Mouse (Mus musculus): Measurements from ENCODE around the gene Nfic. TPM values are rescaled to one million over a fixed set of nuclear protein-coding genes. Genes with fewer than 3 reads are reported as not detected.

The Nfic gene
- polyA plus RNA-seq (2012; rRNA removed) = 33.6 and 61.6 TPM in 2 replicates

DNA sequence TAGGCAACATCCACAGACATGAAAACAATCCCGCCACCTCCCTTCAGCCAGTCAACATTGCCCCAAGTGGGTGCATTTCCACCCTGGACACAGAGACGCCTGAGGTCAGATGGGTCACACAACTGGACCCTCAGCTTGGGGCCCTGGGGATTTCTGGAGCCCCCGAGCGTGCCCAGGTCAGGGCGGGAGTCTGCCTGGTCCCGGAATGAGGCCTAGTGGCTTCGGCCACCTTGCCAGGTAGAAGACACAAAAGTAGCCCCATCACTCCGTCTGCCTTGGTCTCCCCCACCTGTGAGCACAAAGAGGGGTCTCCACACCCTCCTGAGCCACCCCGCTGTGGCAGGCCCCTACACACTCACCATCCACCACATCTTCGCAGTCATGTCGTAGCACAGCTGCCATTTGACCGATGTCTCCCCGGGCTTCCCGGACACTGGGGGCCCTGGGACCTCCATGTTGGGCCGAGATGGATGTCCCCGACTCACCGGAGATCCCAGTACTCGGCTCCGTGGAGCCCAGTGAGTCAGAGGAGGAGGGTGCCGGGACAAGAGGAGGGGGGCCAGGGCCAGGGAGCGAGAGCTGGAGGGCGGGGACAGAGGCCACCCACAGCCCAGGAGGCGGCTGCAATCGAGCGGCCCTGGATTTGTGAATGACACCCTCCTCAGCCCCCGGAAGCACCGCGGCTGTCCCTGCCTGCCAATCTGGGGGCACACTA, at the start of gene Nfic:
Gene Nfic, minus strand, starts transcription at position 455 of the 715 bp plus-strand sequence.
- no peak for DNase-seq (ENCODE audit: low read depth)

DNA sequence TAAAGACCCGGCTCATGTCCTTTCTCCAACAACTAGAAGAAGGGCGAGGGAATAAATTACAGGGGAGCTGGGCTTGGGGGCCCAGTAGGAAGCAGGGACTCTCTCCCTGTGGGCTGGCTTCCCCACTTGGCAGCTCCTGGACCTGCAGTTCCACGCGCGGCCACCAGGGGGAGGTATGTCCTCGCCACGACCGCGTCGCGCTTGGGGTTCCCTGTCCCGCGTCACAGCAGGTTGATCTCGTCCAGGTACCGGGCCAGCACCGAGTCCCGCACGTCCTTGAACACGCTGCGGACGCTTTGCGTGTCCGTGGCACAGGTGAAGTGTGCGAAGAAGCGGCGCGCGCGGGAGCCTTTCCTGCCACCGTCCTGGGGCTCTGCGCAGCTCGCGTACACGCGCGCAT, 47.2 kb upstream of the Nfic start:
- DNase-seq (ENCODE audit: low read depth) = no peak

DNA sequence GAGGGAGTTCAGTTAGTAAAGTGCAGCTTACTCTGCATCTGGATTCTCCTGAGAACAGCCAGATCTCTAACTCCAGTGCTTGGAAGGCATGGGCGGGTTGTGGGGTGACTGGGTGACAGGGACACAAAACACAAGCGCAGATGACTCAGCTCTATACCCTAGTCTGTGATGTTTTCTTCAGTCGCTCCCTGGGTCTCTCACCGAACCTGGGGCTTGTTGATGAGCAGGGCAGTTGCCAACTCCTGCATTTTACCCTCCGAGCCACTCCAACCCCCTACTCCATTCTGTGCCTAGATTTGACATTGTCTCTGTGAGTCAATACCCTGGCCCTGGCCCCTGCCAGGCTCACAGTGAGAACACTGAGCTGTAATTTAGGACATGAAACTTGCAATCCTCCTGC, 46.4 kb upstream of the Nfic start:
- no peak for DNase-seq (ENCODE audit: low read depth)

DNA sequence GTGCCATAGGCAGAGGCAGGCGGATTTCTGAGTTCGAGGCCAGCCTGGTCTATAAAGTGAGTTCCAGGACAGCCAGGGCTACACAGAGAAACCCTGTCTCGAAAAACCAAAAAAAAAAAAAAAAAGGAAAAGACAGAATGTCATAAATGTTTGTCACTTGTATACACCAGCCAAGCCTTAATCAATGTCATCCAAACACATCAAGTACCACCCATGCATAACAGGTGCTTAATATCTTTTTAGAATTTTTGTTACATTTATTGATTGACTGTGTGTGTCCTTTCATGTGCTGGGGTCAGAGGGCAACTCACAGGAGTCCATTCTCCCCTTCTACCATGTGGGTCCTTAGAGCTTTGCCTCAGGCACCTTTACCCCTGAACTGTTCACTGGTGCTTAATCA, 44.6 kb upstream of the Nfic start, which contains the start of gene S1pr4:
Gene S1pr4, minus strand, starts transcription at position 101 of the 400 bp plus-strand sequence.
- no peak for DNase-seq (ENCODE audit: low read depth)

DNA sequence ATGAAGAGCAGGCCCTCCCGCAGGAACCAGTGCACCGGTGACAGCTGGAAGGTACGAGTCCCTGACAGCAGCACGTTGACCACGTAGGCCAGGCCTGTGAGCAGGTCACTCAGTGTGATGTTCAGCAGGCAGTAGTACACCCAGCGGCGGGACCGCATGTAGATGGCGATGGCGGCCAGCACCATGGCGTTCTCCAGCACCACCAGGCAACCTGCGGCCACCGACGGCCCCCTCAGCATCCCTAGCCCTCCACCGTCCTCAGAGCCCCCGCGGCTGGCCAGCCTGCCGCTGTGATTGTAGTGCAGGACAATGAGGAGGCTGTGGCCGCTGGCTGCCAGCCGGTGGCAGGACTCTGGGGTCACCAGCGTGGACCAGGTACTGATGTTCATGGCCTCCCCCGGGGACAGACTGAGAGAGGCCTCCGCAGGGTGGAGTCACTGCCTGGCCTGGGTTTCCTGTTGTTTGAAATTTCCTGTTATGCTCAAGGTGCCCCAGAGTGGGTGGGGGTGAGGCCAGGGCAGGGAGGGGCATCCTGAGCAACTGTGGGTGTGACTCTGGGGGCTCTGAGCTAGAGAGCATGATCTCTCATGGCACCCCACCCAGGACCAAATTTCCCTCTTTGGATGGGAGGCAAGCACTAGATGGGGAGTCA, 43.9 kb upstream of the Nfic start:
- no peak for DNase-seq (ENCODE audit: low read depth)

DNA sequence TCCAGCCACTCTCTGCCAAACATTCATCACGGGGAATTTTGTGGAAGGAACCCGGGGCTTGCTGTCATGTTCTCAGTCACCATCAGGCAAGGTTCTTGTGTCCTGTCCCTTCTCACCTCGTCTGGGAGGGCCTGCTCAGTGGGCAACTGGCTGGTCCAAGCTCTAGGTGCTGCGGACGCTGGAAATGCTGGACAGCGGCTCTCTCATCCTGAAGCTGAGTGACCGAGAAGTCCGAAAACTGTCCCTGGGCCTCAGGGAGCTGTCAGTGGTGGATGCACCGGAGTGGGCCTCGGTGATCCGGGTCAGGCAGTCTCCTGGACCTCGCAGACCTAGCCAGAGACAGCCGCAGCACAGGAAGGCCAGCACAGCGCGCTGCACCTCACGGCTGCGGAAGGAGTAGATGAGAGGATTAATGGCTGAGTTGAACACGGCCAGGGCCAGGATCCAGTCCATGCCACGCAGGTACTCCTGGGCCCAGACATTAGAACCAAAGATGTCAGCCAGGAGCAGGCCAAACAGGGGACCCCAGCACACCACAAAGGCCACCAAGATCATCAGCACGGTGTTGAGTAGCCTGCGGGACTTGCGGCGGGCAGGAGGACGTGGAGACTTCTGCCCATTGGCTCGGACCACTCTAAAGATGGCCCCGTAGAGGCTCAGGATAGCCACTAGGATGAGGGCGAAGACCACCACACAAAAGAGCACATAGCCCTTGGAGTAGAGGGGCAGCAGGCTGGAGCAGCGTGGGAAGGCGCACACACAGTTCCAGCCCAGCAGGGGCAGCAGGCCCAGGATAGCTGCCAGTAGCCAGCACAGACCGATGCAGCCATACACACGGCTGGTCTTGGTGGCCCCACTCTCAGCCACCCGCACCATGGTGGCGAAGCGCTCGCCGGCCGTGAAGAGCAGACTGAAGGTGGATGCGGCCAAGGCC, 43.1 kb upstream of the Nfic start:
- DNase-seq (ENCODE audit: low read depth) = no peak

DNA sequence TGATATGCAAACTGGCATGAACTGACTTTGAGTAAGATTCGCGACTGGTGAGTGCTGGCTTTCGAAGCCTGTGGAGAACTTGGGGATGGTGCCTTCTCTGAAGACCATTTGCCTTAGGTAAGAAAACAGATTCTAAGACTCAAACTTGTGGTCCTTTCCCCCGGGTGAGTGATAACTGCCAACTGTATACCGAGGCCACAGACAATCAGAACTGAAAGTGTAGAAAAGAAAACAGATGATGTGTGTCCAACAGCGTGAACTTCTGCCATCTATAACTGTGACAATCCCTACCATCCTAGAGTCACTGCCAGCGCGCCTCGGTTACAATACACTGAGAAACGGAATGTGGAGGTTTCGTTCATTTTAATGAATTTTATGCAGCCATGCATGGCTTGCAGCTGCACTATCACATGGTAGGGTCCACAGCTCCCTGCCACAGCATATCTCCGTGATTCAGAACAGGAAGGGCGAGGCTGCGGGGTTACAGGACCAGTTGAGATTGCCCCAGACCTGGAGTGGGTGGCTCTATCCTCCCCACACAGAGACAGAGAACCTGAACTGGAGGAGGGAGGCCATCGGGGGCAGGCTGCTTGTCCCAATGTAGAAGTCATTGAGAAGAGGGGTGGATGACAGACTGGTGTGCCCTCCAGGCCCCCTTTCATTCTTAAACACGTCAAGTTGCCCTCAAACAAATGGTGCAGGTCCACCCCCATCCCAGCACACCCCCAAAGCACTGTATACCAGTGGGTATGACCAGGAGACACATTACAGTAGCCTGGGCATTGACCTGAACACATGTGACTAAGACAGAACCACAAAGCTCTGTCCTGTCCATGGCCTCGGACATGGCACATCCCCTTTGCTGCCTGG, 42.2 kb upstream of the Nfic start:
- DNase-seq (ENCODE audit: low read depth) = no peak

DNA sequence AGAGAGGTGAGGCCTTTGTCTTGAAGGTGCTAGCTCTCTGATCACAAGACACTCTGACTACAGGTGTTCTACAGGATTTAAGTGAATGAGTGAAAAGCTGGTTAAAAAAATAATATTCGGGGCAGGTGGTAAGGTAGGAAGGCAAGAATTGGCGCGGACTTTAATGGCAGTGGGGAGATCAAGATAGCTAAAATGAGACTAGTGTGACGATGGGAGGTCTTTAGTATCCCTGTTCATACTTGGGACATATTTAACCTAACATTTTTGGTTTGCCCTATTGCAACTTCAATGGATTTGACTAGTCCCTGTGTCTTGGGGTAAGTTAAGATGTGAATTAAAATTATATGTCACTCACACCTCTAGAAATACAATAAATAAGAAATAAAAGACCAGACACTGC, 41.5 kb upstream of the Nfic start:
- DNase-seq (ENCODE audit: low read depth) = no peak

DNA sequence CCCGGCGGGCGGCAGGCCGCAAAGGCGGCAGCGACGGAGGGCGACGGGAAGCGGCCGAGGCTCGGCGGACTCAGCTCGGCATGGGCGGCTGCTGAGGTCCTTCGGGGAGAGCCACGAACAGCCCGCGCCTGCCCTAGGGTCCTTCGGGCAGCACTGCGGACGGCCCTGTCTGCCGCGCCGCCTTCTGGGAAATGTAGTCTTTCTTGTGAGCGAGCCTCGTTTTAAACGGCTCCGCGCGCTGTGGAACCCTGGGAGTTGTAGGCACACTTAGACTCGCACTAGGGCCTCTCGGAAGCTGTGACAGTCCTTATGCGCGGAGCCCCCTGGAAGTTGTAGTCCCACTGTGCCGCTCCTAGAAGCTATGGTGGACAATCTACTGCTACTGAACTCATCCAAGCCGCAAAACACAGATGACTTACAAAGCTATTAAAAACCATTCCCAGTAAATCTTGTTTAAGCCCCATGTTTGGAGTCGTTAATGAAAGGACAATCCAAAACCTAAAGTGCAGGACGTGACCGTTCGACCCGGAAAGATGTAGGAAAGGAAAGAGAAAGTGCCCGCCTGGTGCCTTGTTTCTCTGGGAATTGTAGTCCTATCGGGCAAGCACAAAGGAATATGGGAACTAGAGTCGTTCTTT, 40.9 kb upstream of the Nfic start, which contains the start of gene Ncln:
Gene Ncln, minus strand, starts transcription at position 129 of the 638 bp plus-strand sequence.
- peak; percentile 92 for DNase-seq (ENCODE audit: low read depth)

DNA sequence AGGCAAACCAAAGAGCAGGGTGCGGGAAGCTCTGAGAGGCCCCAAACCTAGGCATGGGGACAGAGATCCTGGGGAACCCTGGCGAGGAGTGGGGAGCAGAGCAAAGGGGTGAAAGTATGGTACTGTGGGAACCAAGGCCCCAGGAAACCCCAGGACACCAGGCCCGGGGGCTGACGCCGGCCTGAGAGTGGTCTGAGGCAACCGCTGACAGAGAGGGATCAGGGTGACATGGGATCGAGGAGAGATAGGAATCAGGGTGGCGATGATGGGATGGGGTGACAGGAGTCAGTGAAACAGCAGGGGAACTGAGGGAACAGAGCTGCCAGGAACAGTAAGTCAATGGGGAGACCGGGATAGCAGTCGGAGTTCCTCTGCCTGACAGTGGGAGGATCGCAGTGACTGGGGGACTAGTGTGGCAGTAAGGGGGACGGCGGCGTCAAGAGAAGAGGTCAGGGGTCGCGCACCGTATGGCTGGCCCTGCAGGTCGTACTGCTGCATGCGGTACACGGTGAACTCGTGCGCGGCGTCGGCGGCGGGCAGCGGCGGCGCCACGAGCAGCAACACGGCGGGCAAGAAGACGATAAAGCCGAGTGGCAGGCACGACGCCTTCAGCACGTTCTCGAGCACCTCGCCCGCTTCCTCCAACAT, 40.3 kb upstream of the Nfic start:
- DNase-seq (ENCODE audit: low read depth) = no peak

DNA sequence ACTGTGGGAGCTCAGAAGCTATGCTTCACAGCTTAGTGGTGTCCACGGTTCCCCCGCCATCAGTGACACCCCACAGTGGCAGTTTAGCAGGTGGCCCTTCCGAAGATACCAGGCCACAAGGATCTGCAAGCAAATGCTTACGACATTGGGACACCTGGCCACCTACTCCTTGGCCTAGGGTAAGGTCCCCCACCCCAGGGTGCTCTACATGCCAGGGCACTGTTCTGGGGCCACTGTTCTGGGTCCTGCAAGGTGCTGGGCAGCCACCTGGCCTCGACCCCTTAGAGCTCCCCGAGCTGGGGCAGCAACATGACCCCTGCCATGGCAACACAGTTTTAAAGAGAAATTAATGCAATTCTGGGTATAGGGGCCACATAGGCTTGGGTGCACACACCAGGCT, 39.7 kb upstream of the Nfic start:
- DNase-seq (ENCODE audit: low read depth) = no peak

DNA sequence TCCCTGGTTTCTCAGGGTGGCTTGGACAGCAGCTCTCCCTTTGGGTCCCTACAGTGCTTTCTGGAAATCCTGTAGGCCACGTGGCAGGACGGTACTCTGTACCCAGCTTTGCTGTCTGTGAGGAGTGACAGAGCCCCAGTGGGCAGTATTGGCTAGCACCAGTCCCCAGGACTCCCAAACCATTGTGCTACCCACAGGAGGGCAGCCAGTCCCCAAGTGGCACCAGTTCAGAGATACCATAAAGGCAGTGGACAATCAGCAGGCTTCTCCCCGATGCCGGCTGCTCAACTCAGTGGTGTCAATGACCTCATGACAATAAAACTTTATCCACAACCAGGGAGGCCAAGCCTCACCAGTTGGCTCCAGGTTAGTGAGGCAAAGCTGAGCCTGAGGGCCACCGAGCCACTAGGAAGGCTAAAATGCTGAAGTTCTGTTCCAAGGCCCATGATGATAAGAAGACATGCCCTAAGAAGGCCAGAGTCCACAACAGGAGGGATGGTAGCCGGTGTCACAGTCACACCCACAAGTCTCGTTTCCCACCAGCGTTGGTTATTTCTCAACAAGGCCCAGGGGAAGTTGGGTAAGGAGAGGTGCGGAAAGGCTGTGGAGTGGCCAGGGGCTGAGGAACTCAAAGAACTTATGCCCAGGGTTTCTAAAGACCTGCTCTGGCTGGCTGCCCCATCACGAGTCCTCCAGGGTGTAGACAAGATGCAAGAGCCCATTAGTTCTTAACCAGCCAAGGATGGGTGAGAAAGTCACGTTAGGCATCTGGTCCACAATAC, 39.0 kb upstream of the Nfic start:
- no peak for DNase-seq (ENCODE audit: low read depth)

DNA sequence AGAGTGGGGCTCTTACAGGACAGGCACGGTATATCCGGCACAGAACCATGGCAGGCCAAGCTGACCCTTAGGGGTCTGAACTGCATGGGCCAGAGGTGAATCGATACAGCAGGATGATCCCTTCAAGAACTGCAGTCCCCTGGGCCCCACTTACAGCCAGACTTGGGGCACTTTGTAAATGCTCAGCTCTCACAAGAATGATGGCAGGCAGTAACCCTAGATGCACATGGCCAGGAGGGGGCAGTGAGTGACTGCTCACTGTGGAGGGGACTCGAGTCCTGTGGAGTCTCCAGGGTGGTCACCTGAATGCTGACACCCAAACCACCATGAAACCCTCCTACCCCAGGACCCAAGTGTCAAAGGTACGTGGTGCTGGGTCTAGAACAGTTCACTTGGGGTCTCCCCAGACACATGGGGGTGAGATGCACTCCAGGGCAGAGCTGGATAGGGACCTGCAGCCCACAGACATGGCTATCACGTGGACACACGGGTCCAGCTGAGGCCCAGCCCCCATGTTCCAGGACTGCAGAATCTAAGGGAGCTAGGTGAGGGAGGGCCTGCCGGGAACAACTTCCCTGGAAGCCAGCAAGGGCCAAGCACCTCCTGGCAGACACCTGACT, 38.3 kb upstream of the Nfic start:
- no peak for DNase-seq (ENCODE audit: low read depth)

DNA sequence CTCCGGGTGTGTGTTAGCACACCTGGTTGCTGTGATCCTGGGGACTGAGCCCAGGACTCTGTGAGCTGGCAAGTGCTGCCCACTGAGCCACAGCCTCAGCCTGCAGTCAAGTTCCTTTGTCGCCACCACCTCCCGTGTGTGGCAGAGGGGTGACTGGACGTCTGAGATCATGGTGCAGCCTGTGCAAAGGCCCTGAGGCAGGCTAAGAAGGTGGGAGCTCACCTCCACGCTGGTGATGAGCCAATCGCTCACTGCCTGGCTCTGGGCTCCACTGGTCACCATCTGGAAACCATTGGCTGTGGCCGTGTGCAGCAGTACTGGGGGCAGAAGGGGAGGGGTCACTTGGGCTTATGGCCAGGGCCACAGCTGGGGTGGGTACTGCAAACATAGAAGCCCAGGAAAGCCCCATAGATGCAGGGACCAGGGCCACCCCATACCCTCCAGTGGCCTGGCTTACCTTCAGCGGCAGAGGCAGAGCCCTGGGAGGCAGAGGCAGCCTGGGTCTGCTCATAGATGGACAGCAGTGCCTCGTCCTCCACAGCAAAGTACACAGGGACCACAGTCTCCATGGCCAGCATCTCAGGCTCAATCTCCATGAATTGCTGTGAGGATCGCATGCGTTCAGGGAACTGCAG, 37.3 kb upstream of the Nfic start:
- no peak for DNase-seq (ENCODE audit: low read depth)

DNA sequence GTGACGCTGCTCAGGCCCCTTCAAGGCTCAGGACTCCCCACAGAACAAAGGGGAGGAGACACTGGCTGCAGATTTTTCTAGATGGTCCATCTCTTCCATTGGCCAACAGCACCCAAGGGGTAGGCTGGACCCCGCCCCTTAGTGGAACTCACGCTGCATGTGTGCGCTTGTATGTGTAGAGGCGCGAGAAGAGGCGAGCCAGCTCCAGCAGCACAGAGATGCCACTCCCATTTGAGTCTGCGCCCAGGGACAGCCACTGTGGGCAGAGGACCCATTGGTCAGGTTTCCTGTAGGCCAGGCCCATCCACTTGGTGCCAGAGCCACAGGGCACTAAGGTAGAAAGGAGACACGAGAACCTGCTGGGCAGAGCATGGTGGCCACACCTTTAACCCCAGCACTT, 35.6 kb upstream of the Nfic start:
- DNase-seq (ENCODE audit: low read depth) = no peak

DNA sequence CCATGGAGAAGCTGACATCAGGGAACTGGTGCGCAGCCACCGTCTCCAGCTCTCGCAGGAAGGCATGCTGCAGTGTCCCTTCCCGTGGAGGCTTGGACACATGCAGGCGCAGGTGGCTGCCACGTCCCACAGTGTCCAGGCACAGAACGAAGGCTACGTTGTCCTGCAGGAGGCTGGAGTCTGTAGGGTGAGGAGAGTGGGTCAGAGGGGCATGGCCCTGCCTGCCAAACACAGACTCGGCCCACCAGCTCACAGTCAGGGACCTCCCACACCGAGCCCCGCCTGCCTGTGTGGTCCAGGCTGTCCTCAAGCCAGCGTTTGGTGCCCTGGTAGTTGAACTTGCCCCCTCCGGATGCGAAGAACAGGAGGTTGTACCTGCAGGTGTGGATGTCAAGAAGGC, 34.5 kb upstream of the Nfic start:
- DNase-seq (ENCODE audit: low read depth) = no peak

DNA sequence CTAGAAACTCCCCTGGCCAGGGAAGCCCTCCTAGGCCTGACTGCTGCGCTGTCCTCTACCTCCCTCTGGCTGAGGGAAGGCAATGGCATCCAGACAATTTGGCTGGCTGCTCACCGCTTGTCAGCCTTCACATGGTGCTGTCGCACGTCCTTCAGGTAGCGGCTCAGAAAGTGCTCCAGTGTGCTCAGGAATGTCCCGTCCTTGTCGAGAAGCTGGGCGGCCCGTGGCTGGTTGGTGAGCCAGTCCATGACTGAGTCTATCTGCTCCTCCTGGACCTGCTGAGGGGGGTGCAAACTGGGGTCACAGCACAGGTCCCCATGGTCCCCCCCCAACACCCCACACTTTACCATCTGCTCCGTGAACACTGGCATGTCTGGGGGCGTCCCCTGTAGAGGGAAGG, 32.6 kb upstream of the Nfic start:
- no peak for DNase-seq (ENCODE audit: low read depth)

DNA sequence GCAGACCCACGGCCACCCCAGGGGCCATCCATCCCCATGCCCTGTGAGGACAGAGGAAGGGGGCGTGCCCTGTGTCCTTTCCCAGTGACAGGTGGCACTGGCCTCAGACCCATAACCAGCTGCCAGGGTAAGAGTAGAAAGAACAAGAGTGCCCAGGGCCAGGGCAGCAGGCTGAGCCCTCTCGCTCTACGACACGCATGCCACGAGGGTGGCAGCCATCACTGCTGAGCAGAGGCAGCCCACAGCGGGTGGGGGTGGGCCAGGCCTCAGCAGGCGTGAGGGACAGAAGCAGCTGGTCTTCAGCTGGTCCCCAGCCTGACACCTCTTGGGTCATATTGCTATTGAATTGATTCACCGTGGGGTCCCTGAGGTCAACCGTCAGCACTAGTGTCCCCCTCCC, 31.1 kb upstream of the Nfic start:
- DNase-seq (ENCODE audit: low read depth) = no peak

Measured in gonadal fat pad, adult 2 months (tissue).